Mouse (Mus musculus) liver, embryonic 12.5 days (tissue): ENCODE results near the gene Chac1. TPM values are rescaled to one million over a fixed set of nuclear protein-coding genes. Genes with fewer than 3 reads are reported as not detected.

Source experiments
- ATAC-seq: fragments of 200-750 bp; cut with Nextera tagmentation; 2 replicates; pipeline ENCODE4 v1.8.0; 2017; ENCODE audit warnings: moderate number of reproducible peaks, mild to moderate bottlenecking, moderate library complexity
- H3K27ac ChIP-seq: fragments of 300-500 bp; sonication (generic); 2 replicates; pipeline ENCODE4 v1.5.1; 2016; ENCODE audit warnings: mild to moderate bottlenecking
- H3K27me3 ChIP-seq: fragments of 300-500 bp; sonication (generic); replicated peaks from 2 replicates; pipeline ENCODE4 v1.6.1; 2016; ENCODE audit warnings: mild to moderate bottlenecking, moderate library complexity
- H3K36me3 ChIP-seq: fragments of 300-500 bp; sonication (generic); 2 replicates; pipeline ENCODE4 v1.6.1; 2016; ENCODE audit warnings: mild to moderate bottlenecking, moderate library complexity
- H3K4me1 ChIP-seq: fragments of 300-500 bp; sonication (generic); 2 replicates; pipeline ENCODE4 v1.6.1; 2016
- H3K4me2 ChIP-seq: fragments of 300-500 bp; sonication (generic); 2 replicates; pipeline ENCODE4 v1.6.1; 2016; ENCODE audit warnings: mild to moderate bottlenecking, moderate library complexity
- H3K4me3 ChIP-seq: fragments of 300-500 bp; sonication (generic); 2 replicates; pipeline ENCODE4 v1.5.1; 2016; ENCODE audit warnings: mild to moderate bottlenecking, moderate library complexity
- H3K9ac ChIP-seq: fragments of 300-500 bp; sonication (generic); 2 replicates; pipeline ENCODE4 v1.6.1; 2016; ENCODE audit warnings: mild to moderate bottlenecking, moderate library complexity
- H3K9me3 ChIP-seq: fragments of 300-500 bp; sonication (generic); replicated peaks from 2 replicates; pipeline ENCODE4 v1.6.1; 2016; ENCODE audit warnings: mild to moderate bottlenecking, moderate library complexity
- WGBS: fragments of 180-500 bp; shearing (Covaris S2); methylation state at CpG from one replicate; pipeline ENCODE4 v1.1.7; 2016; ENCODE audit not compliant: insufficient replicate concordance; 5-methylcytosine and 5-hydroxymethylcytosine counted together
- polyA plus RNA-seq: library from polyadenylated mRNA; unstranded; fragments of >200 nt; fragmentation: Nextera tagmentation; extraction: Ambion mirVana; gene quantifications from 2 replicates; pipeline ENCODE4 v1.2.1, GENCODE M21; 2016

Chac1 gene
- polyA plus RNA-seq: 1.0 and 1.4 TPM in 2 replicates

DNA sequence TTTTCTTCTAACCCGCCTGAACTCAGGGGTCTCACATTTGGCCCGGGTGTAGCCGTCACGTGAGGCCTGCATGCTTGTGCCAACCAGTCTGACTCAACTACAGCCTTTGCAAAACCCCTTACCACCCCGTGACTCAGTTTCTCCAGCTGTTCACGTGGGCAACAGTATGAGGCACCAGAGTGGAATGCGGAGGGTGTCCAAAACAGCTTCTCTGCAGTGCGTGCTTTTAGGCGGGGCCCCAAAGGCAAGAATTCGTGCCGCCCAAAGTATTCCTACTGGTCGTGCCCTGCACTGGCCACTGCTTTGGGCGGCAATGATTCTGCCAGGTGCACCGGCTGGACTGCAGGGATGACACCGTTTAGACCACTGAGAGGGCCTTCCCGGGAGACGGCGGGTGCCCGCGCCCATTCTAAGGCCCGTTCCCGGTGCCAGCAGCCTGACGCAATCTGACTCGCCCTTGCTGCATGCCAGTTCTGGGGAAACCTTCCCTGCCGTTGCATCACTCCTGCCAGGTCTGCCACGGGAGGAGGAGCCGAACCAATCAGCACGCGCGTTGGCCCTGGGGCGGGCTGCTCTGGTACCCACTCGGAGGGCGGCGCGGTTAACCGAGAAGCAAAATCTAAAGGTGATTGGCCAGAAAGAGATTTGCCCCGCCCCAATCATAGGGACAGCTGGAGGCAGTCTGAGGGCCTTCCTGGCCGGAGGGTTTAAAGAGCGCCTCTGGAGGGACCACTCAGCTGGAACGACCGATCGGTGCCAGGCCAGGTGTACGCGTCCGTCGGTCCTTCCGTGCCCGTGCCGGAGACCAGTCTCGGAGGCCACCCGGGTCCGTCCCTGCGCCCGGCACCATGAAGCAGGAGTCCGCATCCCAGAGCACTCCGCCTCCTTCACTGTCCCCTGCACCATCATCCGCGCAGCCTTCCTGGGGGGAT, at the start of gene Chac1:
Chac1 (plus strand) TSS at position 675 of the 932 bp plus-strand sequence.
- Histone ChIP-seq H3K27ac (no peak within 1 kb of the TSS), H3K4me1 (peaks cover 17% of the 10 kb centered on the region), H3K9ac (peak within 1 kb of the TSS; percentile 67), H3K9me3 (no peaks in the 10 kb centered on the region), H3K36me3 (no peaks in the 10 kb centered on the region; the same call in 1 of the 2 replicates), H3K27me3 (peaks cover 56% of the 10 kb centered on the region), H3K4me2 (peak within 1 kb of the TSS; percentile 89), H3K4me3 (peak within 1 kb of the TSS; percentile 69)
- peak; percentile 94 for ATAC-seq
- WGBS: 7% methylated on average over 58 of the region's 58 CpGs

DNA sequence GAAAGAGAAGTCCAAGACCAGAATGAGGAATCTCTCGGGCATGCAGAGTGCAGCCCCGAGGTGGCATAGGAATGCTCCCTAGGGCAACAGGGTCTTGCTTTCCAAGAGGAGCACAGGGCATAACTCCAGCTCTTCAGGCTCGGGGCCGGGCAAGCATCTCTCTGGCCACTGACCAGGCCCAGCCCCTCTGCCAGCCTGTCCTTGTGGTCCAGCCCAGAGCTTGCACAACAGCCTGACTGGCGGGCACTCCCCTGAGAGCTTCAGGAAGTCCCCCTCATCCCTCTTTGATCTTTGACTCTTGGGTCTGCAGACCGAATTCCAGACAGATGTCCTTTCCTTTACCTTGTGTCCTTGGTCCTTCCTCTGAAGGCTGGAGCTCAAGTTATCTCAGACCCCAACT, 48.2 kb upstream of the Chac1 start:
- no peak overlapping the region for H3K4me3 ChIP-seq
- peaks cover 79% of the 10 kb centered on the region for H3K4me1 ChIP-seq
- H3K9ac ChIP-seq: no peak overlapping the region
- no peaks in the 10 kb centered on the region for H3K27me3 ChIP-seq
- no peak overlapping the region for H3K4me2 ChIP-seq
- H3K36me3 ChIP-seq: peaks cover 9% of the 10 kb centered on the region
- 0 out of 2 replicates have a peak overlapping the region, but pooled peaks have one; percentile 7 for H3K27ac ChIP-seq
- WGBS: 62% methylated on average over 6 of the region's 6 CpGs
- no peaks in the 10 kb centered on the region for H3K9me3 ChIP-seq
- no peak for ATAC-seq

DNA sequence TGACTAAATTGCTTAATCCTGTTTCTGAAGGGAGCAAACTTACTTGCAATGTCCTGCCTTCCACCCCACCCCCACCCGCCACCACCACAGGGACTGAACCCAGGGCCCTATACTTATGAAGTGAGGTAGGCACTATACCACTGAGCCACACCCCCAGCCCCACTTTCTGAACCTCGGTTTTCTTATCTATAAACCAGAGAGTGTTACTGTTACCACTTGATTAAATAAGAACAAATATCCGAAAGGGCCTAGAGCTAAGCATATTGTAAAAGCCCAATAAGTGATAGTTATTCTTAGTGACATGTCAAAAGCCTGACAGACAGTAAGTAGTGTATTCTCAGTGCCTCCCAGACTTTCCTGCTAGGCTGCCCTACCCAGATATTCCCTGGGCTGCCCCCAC, 46.6 kb upstream of the Chac1 start:
- peak; percentile 56 for ATAC-seq
- H3K27me3 ChIP-seq: no peaks in the 10 kb centered on the region
- peak overlapping the region; percentile 62 for H3K27ac ChIP-seq
- 12% methylated on average over 3 of the region's 3 CpGs for WGBS
- no peaks in the 10 kb centered on the region for H3K36me3 ChIP-seq
- H3K4me2 ChIP-seq: peak overlapping the region; percentile 23; the same call in 1 of the 2 replicates
- H3K9ac ChIP-seq: peak overlapping the region; percentile 32; the same call in 1 of the 2 replicates
- H3K9me3 ChIP-seq: no peaks in the 10 kb centered on the region
- no peak overlapping the region for H3K4me3 ChIP-seq
- peaks cover 69% of the 10 kb centered on the region for H3K4me1 ChIP-seq

DNA sequence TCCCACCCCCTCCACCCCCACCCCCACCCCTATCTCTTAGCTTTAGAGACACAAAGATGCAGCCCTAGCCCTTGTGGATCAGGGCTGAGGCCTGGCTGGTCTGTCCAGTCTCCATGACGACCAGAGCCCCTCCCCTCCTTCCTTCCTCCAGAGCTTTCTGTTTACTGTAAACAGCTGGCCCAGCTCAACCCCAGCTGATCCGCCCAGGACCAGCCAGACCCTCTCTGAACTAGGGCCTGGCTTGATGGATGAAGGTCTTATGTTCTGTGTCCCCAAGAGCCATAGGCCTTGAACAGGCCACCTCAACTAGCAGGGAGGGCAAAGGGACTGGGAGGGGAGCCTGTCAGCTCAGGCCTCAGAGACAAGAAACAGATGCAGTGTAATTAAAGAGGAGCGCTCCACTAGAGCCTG, 46.2 kb upstream of the Chac1 start:
- peaks cover 65% of the 10 kb centered on the region for H3K4me1 ChIP-seq
- H3K27me3 ChIP-seq: no peaks in the 10 kb centered on the region
- peak overlapping the region; percentile 62 for H3K27ac ChIP-seq
- no peaks in the 10 kb centered on the region for H3K9me3 ChIP-seq
- H3K4me2 ChIP-seq: peak overlapping the region; percentile 23
- H3K9ac ChIP-seq: peak overlapping the region; percentile 32; the same call in 1 of the 2 replicates
- 34% methylated on average over 3 of the region's 3 CpGs for WGBS
- no peak overlapping the region for H3K4me3 ChIP-seq
- ATAC-seq: peak; percentile 50; the same call in 1 of the 2 replicates
- H3K36me3 ChIP-seq: no peaks in the 10 kb centered on the region

DNA sequence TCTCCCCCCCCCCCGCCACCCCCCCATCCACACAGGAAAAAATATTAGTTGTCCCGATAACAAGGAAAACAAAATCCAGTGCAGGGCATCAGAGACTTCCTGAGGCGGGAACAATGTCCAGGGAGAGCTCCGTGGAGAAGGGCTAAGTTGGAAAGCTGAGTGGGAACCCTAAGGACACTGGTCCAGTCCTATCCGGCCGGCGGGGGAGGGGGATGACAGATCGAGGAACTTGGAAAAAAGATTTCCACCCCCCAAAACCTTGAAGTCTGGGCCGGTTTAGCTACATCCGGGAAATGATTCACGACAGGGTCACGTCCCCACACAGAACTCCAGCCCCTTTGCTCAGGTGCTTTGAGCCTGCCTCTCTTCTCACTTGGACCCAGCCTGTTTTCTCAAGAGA, 39.5 kb upstream of the Chac1 start:
- WGBS: 42% methylated on average over 12 of the region's 12 CpGs
- peaks cover 12% of the 10 kb centered on the region; the same call in 1 of the 2 replicates for H3K4me1 ChIP-seq
- no peaks in the 10 kb centered on the region; the same call in 1 of the 2 replicates for H3K9me3 ChIP-seq
- no peak overlapping the region for H3K9ac ChIP-seq
- H3K4me2 ChIP-seq: no peak overlapping the region
- H3K4me3 ChIP-seq: no peak overlapping the region
- H3K27me3 ChIP-seq: peaks cover 28% of the 10 kb centered on the region
- H3K36me3 ChIP-seq: no peaks in the 10 kb centered on the region
- H3K27ac ChIP-seq: no peak overlapping the region
- ATAC-seq: no peak

DNA sequence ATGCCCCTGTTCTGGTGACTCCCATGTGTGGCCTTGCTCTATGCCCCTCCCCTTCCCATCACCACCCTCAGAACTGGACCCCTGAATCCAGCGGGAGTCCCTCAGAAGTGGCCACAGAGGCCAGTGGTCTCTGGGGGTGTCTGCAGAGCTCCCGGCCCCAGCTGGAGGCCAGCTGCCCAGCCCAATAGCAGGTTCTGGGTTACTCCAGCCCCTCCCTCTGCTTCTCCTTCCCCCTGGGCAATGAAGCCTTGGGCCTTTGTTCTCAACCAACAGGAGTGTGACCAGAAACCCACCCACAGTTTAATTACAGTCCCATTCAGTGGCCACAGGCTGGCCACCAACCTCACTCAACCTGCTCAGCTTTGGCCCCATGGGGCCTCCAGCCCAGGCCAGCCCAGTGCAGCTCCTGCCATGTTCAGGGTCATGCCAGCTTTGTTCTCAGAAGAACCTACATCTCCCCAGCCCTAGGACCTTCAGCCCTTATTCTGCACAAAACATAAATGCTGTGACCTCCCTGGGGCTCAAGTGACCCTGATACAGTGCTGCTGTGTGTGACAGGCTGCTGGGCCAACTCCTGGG, 38.6 kb upstream of the Chac1 start:
- H3K27ac ChIP-seq: no peak overlapping the region; the same call in 1 of the 2 replicates
- H3K9me3 ChIP-seq: no peaks in the 10 kb centered on the region; the same call in 1 of the 2 replicates
- no peak for ATAC-seq
- peaks cover 12% of the 10 kb centered on the region; the same call in 1 of the 2 replicates for H3K4me1 ChIP-seq
- H3K4me2 ChIP-seq: no peak overlapping the region
- peaks cover 28% of the 10 kb centered on the region for H3K27me3 ChIP-seq
- no peak overlapping the region for H3K9ac ChIP-seq
- no peaks in the 10 kb centered on the region for H3K36me3 ChIP-seq
- H3K4me3 ChIP-seq: no peak overlapping the region
- WGBS: 69% methylated on average over 2 of the region's 2 CpGs

DNA sequence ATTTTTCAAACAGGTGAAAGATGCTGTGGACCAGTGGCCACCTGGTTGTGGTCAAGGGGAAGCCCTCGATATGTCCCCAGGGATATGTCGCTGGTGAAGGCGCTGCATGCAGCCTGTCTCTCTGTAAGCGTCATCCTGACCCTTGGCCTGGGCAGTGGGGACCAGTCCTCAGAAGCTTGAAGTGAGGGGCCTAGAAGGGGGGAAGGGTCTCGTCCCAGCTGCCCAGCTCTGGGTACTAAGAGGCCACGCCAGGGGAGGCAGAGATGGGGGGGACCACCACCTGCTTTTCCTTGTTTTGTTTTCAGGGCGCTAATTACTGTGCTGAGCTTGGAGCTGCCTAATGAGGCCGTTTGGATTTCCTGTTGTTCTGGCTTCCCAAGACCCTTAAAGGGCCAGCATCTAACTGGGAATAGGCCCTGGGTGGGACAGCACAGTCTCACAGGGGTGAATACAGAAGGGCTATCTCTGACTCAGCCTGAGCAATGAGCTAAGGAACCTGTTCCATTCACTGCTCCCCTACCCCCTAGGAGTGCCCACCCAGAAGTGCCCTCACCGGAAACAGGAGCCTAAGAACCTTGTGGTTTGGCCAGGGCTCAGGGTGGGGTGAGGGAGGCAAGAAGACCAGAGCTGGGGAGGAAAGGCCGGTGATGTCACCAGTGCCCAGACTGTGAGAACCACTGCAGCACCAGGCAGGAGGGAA, 37.1 kb upstream of the Chac1 start:
- no peaks in the 10 kb centered on the region; the same call in 1 of the 2 replicates for H3K9me3 ChIP-seq
- H3K4me1 ChIP-seq: peaks cover 20% of the 10 kb centered on the region
- no peak overlapping the region for H3K9ac ChIP-seq
- no peaks in the 10 kb centered on the region for H3K36me3 ChIP-seq
- H3K27me3 ChIP-seq: peaks cover 28% of the 10 kb centered on the region
- no peak overlapping the region for H3K27ac ChIP-seq
- no peak overlapping the region for H3K4me2 ChIP-seq
- H3K4me3 ChIP-seq: no peak overlapping the region
- ATAC-seq: no peak
- WGBS: 38% methylated on average over 10 of the region's 10 CpGs

DNA sequence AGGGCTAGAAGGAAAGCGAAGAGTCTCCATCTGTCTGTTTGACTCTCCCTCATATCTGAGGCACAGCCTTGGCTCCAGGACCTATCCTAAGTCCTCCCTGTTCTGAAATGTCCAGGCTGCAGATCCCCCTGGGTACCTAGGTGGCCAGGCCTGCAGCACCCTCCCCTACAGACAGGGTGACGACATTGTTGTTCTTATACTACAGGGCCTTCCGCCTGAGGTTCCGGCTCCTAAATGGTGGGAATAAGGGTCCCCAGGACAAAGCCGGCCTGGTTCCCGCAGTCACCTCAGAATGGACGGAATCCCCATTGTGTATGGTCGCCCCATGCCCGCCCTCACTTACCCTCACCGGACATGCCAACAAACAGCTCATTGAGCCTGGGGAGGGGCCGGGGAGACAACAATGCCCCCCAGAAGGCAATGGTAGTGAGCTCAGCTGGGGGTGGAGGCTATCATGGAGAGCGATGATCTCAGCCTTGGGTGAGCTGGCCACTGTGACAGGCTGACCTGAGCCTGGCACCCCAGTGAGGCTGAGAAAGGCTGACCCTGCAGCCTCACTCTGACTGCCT, 36.2 kb upstream of the Chac1 start:
- peaks cover 28% of the 10 kb centered on the region for H3K27me3 ChIP-seq

DNA sequence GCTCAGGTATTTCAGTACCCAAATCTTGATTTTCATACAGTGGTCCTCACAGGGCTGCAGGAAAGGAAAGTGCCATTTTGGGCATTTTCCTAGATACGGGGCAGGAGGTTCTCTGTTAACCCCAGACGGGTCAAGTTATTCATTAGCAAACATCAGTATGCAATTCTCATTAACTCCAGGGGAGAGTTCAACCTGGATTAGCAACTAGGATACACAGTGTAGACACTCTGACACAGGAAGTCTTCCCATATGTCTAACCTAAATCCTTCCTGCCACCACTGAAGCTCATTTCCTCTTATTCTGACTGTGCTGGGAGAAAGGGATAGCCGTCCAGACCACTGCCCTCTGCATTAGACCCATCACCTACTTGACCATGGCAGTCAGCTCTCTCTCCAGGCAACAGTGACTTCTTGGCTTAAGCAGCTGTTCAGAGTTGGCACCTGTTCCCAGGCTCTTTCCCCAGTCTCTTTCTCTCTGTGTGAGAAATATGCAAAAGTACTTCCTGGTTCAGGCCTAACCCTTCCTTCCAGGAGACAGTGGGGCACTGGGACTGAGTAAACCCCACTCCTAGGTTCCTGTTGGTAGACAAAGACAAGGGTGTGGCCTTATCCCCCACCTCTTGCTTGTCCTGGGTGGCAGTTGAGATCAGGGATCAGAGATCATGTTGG, 32.9 kb upstream of the Chac1 start:
- Histone ChIP-seq H3K9ac (no peak overlapping the region), H3K4me3 (no peak overlapping the region), H3K27me3 (peaks cover 55% of the 10 kb centered on the region), H3K4me1 (peaks cover 50% of the 10 kb centered on the region), H3K4me2 (no peak overlapping the region), H3K36me3 (no peaks in the 10 kb centered on the region), H3K9me3 (no peaks in the 10 kb centered on the region; the same call in 1 of the 2 replicates), H3K27ac (no peak overlapping the region)
- no peak for ATAC-seq
- 62% methylated on average over 3 of the region's 3 CpGs for WGBS

More for the DNA sequence above, 36.2 kb upstream of the Chac1 start:
- WGBS: 75% methylated on average over 12 of the region's 12 CpGs
- Histone ChIP-seq H3K4me2 (no peak overlapping the region), H3K4me1 (peaks cover 28% of the 10 kb centered on the region), H3K27ac (no peak overlapping the region), H3K9ac (no peak overlapping the region), H3K4me3 (no peak overlapping the region), H3K36me3 (no peaks in the 10 kb centered on the region), H3K9me3 (no peaks in the 10 kb centered on the region; the same call in 1 of the 2 replicates)
- ATAC-seq: peak; percentile 14; the same call in 1 of the 2 replicates

DNA sequence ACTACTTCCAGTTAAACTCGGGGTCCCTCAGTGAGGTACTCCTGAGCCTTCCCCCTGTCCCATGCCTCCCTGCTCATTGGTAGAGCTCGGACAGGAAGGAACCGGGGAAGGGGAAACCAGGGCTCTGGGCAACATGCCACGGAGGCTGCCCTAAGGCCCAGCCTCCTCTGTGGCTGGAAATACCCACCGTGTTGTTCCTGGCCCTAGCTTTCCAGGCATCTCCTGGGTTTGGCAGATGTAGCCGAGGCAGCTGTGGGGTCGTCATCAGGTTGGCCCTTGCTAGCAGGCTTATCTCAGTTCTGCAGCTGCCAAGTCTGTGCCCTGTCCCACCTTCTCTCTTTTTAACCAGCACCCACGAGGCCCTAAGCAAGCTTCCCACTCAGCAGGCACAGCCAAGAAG, 30.5 kb upstream of the Chac1 start:
- Histone ChIP-seq H3K4me2 (peak overlapping the region; percentile 84), H3K4me1 (peaks cover 68% of the 10 kb centered on the region), H3K36me3 (no peaks in the 10 kb centered on the region), H3K4me3 (no peak overlapping the region), H3K27ac (peak overlapping the region; percentile 13; the same call in 1 of the 2 replicates), H3K27me3 (peaks cover 60% of the 10 kb centered on the region), H3K9me3 (no peaks in the 10 kb centered on the region; the same call in 1 of the 2 replicates), H3K9ac (0 out of 2 replicates have a peak overlapping the region, but pooled peaks have one; percentile 1)
- 24% methylated on average over 8 of the region's 8 CpGs for WGBS
- ATAC-seq: peak; percentile 71
